Mouse (Mus musculus): ENCODE measurements around the gene Siglec1. TPM values are rescaled to one million over a fixed set of nuclear protein-coding genes. Genes with fewer than 3 reads are reported as not detected.

Gene Siglec1
- polyA plus RNA-seq (2014; fragmentation: Nextera tagmentation; extraction: Ambion mirVana), result 0.13 and 0.36 TPM in 2 replicates

DNA sequence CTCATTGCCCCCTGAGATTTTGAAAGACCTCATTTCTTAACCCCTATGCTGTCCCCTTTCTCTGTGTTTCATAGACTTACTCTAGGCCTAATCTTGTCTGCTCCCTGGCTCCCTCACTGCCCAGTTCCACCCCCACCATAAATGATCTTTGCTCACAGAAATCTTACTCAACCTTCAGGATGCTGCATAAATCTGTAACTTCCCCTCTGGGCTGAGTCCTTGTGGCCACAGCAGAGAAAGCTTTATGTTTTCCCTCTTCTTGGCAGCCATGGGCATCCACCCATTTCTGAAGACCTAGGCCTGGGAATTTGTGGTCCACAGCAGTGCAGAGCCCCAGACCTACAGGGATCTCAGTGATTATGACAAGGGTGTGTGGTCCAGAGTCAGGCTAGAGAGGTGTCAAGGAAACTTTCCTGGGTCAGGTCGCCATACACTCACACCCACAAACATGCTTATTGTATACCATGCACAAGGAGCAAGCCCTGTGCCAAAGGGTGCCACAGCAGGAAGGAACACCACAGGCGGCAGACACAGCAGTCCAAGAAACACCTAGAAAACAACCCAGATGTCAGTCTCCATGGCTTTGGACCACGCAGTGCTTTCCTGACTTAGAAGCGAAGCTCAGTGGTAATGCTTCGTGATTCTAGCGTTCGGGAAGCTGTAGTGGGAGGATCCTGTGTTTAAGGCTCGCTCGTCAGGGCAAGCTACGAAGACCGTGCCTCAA lies at the start of gene Siglec1:
Siglec1 (minus strand) TSS at position 99 of the 724 bp plus-strand sequence.
- WGBS, result 86% methylated on average over 11 of the region's 11 CpGs

GRCm38 (mm10) chr2:131135521-131136139 lies 49.1 kb upstream of the Siglec1 start:
- Histone ChIP-seq H3K4me1 (replicated peaks; ENCODE audit: control insufficient read depth, insufficient read depth, low read length) (no peaks in the 10 kb centered on the region), H3K9ac (ENCODE audit: low read length) (no peak overlapping the region), H3K27ac (ENCODE audit: low read depth, low read length) (no peak overlapping the region), H3K9me3 (ENCODE audit: control insufficient read depth, low read length) (no peaks in the 10 kb centered on the region), H3K4me2 (ENCODE audit: low read depth, low read length, severe bottlenecking) (no peak overlapping the region), H3K27me3 (ENCODE audit: control insufficient read depth, insufficient read depth, low read length) (no peaks in the 10 kb centered on the region), H3K4me3 (ENCODE audit: low read depth, low read length) (no peak overlapping the region), H3K36me3 (ENCODE audit: control insufficient read depth, insufficient read depth, low read length) (no peaks in the 10 kb centered on the region; the same call in 1 of the 2 replicates)
- peak; percentile 58; the same call in 1 of the 2 replicates for ATAC-seq (replicated peaks; ENCODE audit: low FRiP score)
- 78% methylated on average over 11 of the region's 11 CpGs for WGBS
- DNase-seq (ENCODE audit: low spot score), result no peak

More for the DNA sequence above, at the start of gene Siglec1:
- no peak for DNase-seq (ENCODE audit: low spot score)
- no peaks in the 10 kb centered on the region for H3K36me3 ChIP-seq (ENCODE audit: control insufficient read depth, insufficient read depth, low read length)
- no peaks in the 10 kb centered on the region for H3K4me1 ChIP-seq (replicated peaks; ENCODE audit: control insufficient read depth, insufficient read depth, low read length)
- H3K27me3 ChIP-seq (ENCODE audit: control insufficient read depth, insufficient read depth, low read length), result no peaks in the 10 kb centered on the region
- no peak within 1 kb of the TSS for H3K9ac ChIP-seq (ENCODE audit: low read length)
- H3K9me3 ChIP-seq (ENCODE audit: control insufficient read depth, low read length), result no peaks in the 10 kb centered on the region
- no peak within 1 kb of the TSS for H3K4me3 ChIP-seq (ENCODE audit: low read depth, low read length)
- ATAC-seq (replicated peaks; ENCODE audit: low FRiP score), result no peak
- no peak within 1 kb of the TSS for H3K4me2 ChIP-seq (ENCODE audit: low read depth, low read length, severe bottlenecking)
- no peak within 1 kb of the TSS for H3K27ac ChIP-seq (ENCODE audit: low read depth, low read length)

- no peaks in the 10 kb centered on the region for H3K9me3 ChIP-seq (ENCODE audit: control insufficient read depth, low read length)
- no peak overlapping the region for H3K9ac ChIP-seq (ENCODE audit: low read length)
- ATAC-seq (replicated peaks; ENCODE audit: low FRiP score) (no peak), DNase-seq (ENCODE audit: low spot score) (no peak)
- H3K4me3 ChIP-seq (ENCODE audit: low read depth, low read length), result no peak overlapping the region
- WGBS, result 82% methylated on average over 8 of the region's 8 CpGs
- H3K36me3 ChIP-seq (ENCODE audit: control insufficient read depth, insufficient read depth, low read length), result no peaks in the 10 kb centered on the region; the same call in 1 of the 2 replicates
- no peak overlapping the region for H3K4me2 ChIP-seq (ENCODE audit: low read depth, low read length, severe bottlenecking)
- H3K27me3 ChIP-seq (ENCODE audit: control insufficient read depth, insufficient read depth, low read length), result no peaks in the 10 kb centered on the region
- H3K27ac ChIP-seq (ENCODE audit: low read depth, low read length), result no peak overlapping the region
- H3K4me1 ChIP-seq (replicated peaks; ENCODE audit: control insufficient read depth, insufficient read depth, low read length), result no peaks in the 10 kb centered on the region
Measured at GRCm38 (mm10) chr2:131134826-131135400, 48.3 kb upstream of the Siglec1 start.

GRCm38 (mm10) chr2:131134381-131134780 lies 47.8 kb upstream of the Siglec1 start:
- H3K4me3 ChIP-seq (ENCODE audit: low read depth, low read length), result no peak overlapping the region
- H3K36me3 ChIP-seq (ENCODE audit: control insufficient read depth, insufficient read depth, low read length), result no peaks in the 10 kb centered on the region; the same call in 1 of the 2 replicates
- H3K4me1 ChIP-seq (replicated peaks; ENCODE audit: control insufficient read depth, insufficient read depth, low read length), result no peaks in the 10 kb centered on the region
- 44% methylated on average over 1 of the region's 1 CpGs for WGBS
- H3K9ac ChIP-seq (ENCODE audit: low read length), result no peak overlapping the region
- H3K9me3 ChIP-seq (ENCODE audit: control insufficient read depth, low read length), result no peaks in the 10 kb centered on the region
- no peaks in the 10 kb centered on the region for H3K27me3 ChIP-seq (ENCODE audit: control insufficient read depth, insufficient read depth, low read length)
- ATAC-seq (replicated peaks; ENCODE audit: low FRiP score) (no peak), DNase-seq (ENCODE audit: low spot score) (no peak)
- no peak overlapping the region for H3K27ac ChIP-seq (ENCODE audit: low read depth, low read length)
- no peak overlapping the region for H3K4me2 ChIP-seq (ENCODE audit: low read depth, low read length, severe bottlenecking)

- WGBS, result 91% methylated on average over 9 of the region's 9 CpGs
- no peak for DNase-seq (ENCODE audit: low spot score)
- H3K27ac ChIP-seq (ENCODE audit: low read depth, low read length), result no peak within 1 kb of the TSS
- H3K9me3 ChIP-seq (ENCODE audit: control insufficient read depth, low read length), result no peaks in the 10 kb centered on the region
- H3K4me3 ChIP-seq (ENCODE audit: low read depth, low read length), result no peak within 1 kb of the TSS
- no peaks in the 10 kb centered on the region; the same call in 1 of the 2 replicates for H3K36me3 ChIP-seq (ENCODE audit: control insufficient read depth, insufficient read depth, low read length)
- H3K4me2 ChIP-seq (ENCODE audit: low read depth, low read length, severe bottlenecking), result no peak within 1 kb of the TSS
- no peak for ATAC-seq (replicated peaks; ENCODE audit: low FRiP score)
- H3K4me1 ChIP-seq (replicated peaks; ENCODE audit: control insufficient read depth, insufficient read depth, low read length), result no peaks in the 10 kb centered on the region
- no peaks in the 10 kb centered on the region for H3K27me3 ChIP-seq (ENCODE audit: control insufficient read depth, insufficient read depth, low read length)
- H3K9ac ChIP-seq (ENCODE audit: low read length), result no peak within 1 kb of the TSS
Measured at GRCm38 (mm10) chr2:131132930-131133547, 46.5 kb upstream of the Siglec1 start, which contains the start of gene Gm11037. TSS of gene Gm11037 (plus strand) at chr2:131133497.

- Histone ChIP-seq H3K27me3 (ENCODE audit: control insufficient read depth, insufficient read depth, low read length) (no peaks in the 10 kb centered on the region), H3K9me3 (ENCODE audit: control insufficient read depth, low read length) (no peaks in the 10 kb centered on the region), H3K27ac (ENCODE audit: low read depth, low read length) (no peak overlapping the region), H3K4me2 (ENCODE audit: low read depth, low read length, severe bottlenecking) (no peak overlapping the region), H3K36me3 (ENCODE audit: control insufficient read depth, insufficient read depth, low read length) (no peaks in the 10 kb centered on the region), H3K9ac (ENCODE audit: low read length) (no peak overlapping the region), H3K4me1 (replicated peaks; ENCODE audit: control insufficient read depth, insufficient read depth, low read length) (peaks cover under 1% of the 10 kb centered on the region; the same call in 1 of the 2 replicates), H3K4me3 (ENCODE audit: low read depth, low read length) (no peak overlapping the region)
- WGBS, result 87% methylated on average over 10 of the region's 10 CpGs
- ATAC-seq (replicated peaks; ENCODE audit: low FRiP score) (no peak), DNase-seq (ENCODE audit: low spot score) (no peak)
Measured at GRCm38 (mm10) chr2:131132111-131132888, 45.7 kb upstream of the Siglec1 start.

DNA sequence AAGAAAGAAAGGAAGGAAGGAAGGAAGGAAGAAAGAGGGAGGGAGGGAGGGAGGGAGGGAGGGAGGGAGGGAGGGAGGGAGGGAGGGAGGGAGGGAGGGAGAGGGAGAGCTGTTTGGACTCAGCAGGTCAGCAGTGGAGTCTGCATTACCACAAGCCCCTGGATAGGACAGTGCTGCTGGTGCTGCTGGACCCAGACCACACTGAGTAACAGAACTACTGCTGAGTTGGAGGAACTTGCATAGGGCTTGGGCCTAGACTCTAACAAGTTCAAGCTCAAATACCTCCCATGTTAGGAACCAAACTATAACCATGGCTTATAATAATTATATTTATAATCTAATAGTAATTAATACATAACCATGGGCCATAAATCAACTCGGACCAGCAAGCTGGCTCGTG lies 44.3 kb upstream of the Siglec1 start:
- Histone ChIP-seq H3K4me1 (replicated peaks; ENCODE audit: control insufficient read depth, insufficient read depth, low read length) (peaks cover 9% of the 10 kb centered on the region; the same call in 1 of the 2 replicates), H3K27me3 (ENCODE audit: control insufficient read depth, insufficient read depth, low read length) (no peaks in the 10 kb centered on the region), H3K4me3 (ENCODE audit: low read depth, low read length) (no peak overlapping the region), H3K4me2 (ENCODE audit: low read depth, low read length, severe bottlenecking) (no peak overlapping the region), H3K9ac (ENCODE audit: low read length) (no peak overlapping the region), H3K27ac (ENCODE audit: low read depth, low read length) (no peak overlapping the region), H3K36me3 (ENCODE audit: control insufficient read depth, insufficient read depth, low read length) (no peaks in the 10 kb centered on the region), H3K9me3 (ENCODE audit: control insufficient read depth, low read length) (no peaks in the 10 kb centered on the region)
- DNase-seq (ENCODE audit: low spot score) (no peak), ATAC-seq (replicated peaks; ENCODE audit: low FRiP score) (no peak)
- WGBS, result 85% methylated on average over 2 of the region's 2 CpGs

DNA sequence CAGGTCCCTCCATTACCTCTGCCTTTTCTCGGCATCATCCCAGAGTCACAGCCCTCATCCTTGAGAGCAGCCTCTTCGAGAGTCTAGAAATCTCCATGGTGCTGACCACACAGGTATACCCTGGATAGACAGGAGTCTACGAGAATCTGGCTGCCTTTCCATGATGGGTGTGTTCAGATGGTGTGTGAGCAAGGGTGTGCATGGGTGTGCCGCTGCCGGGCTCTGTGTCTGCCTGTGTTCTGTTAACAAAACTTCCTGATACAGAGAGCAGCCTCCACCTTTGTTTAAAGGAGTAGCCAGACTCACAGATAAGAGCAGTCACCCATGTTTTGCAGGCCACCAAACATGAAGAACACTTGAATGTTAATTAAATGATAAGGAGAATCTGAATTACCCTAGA lies 43.3 kb upstream of the Siglec1 start:
- Histone ChIP-seq H3K4me1 (replicated peaks; ENCODE audit: control insufficient read depth, insufficient read depth, low read length) (peaks cover 9% of the 10 kb centered on the region; the same call in 1 of the 2 replicates), H3K4me3 (ENCODE audit: low read depth, low read length) (no peak overlapping the region), H3K9ac (ENCODE audit: low read length) (no peak overlapping the region), H3K27me3 (ENCODE audit: control insufficient read depth, insufficient read depth, low read length) (no peaks in the 10 kb centered on the region), H3K4me2 (ENCODE audit: low read depth, low read length, severe bottlenecking) (no peak overlapping the region), H3K9me3 (ENCODE audit: control insufficient read depth, low read length) (no peaks in the 10 kb centered on the region), H3K27ac (ENCODE audit: low read depth, low read length) (no peak overlapping the region), H3K36me3 (ENCODE audit: control insufficient read depth, insufficient read depth, low read length) (no peaks in the 10 kb centered on the region)
- 82% methylated on average over 5 of the region's 5 CpGs for WGBS
- DNase-seq (ENCODE audit: low spot score) (peak; percentile 47), ATAC-seq (replicated peaks; ENCODE audit: low FRiP score) (no peak)
